Mouse (Mus musculus) kidney, adult 2 months (tissue): ENCODE data around the gene Rbfox3.

Experiments
- CTCF ChIP-seq: fragments of 200-500 bp; conservative IDR thresholded peaks from 2 replicates; pipeline ENCODE4 v1.5.1; 2011; ENCODE audit warnings: low read depth, mild to moderate bottlenecking, control low read depth, low read length, moderate library complexity, mixed read lengths; ENCODE audit not compliant: insufficient read depth, insufficient read length
- POLR2A ChIP-seq: fragments of 200-500 bp; IDR thresholded peaks from one replicate; pipeline ENCODE4 v1.6.1; 2011; ENCODE audit warnings: low read depth, low read length, control low read depth

- TF ChIP-seq CTCF (no peak), POLR2A (no peak)
Measured at GRCm38 (mm10) chr11:118912686-118913085, 1.3 kb upstream of the Rbfox3 start.
